Mouse (Mus musculus) ovary, postnatal 14 days (tissue): ENCODE measurements around the gene Dmap1.

Experiments used
- DNase-seq: peaks from one replicate; pipeline ENCODE4 v3.0.0; 2022; ENCODE audit warnings: low spot score

Gene Dmap1

GRCm38 (mm10) chr4:117681931-117682461, at the start of gene Dmap1:
Gene Dmap1, minus strand, starts transcription at chr4:117682273.
- DNase-seq, result peak; percentile 81

GRCm38 (mm10) chr4:117724112-117724511, 42.0 kb upstream of the Dmap1 start, which contains the start of gene Gm12845:
Gene Gm12845, plus strand, starts transcription at chr4:117724412.
- no peak for DNase-seq

- no peak for DNase-seq
Measured at GRCm38 (mm10) chr4:117713303-117714098, 31.4 kb upstream of the Dmap1 start.

- no peak for DNase-seq
Measured at GRCm38 (mm10) chr4:117712314-117712713, 30.2 kb upstream of the Dmap1 start.

GRCm38 (mm10) chr4:117708780-117709550, 26.9 kb upstream of the Dmap1 start:
- DNase-seq, result no peak

GRCm38 (mm10) chr4:117705361-117705760, 23.3 kb upstream of the Dmap1 start:
- peak; percentile 51 for DNase-seq

- DNase-seq, result no peak
Measured at GRCm38 (mm10) chr4:117686354-117686753, 4.3 kb upstream of the Dmap1 start.

- no peak for DNase-seq
Measured at GRCm38 (mm10) chr4:117683048-117683768, 1.1 kb upstream of the Dmap1 start.

GRCm38 (mm10) chr4:117682463-117682862, 390 bp upstream of the Dmap1 start:
- DNase-seq, result no peak

- no peak for DNase-seq
Measured at GRCm38 (mm10) chr4:117680963-117681362, 1.1 kb downstream of the Dmap1 start.

GRCm38 (mm10) chr4:117676903-117677302, 5.2 kb downstream of the Dmap1 start:
- peak; percentile 77 for DNase-seq

- no peak for DNase-seq
Measured at GRCm38 (mm10) chr4:117673901-117674300, 8.2 kb downstream of the Dmap1 start.

GRCm38 (mm10) chr4:117672042-117672441, 10.0 kb downstream of the Dmap1 start:
- DNase-seq, result no peak

GRCm38 (mm10) chr4:117669874-117670273, 12.2 kb downstream of the Dmap1 start:
- DNase-seq, result no peak

GRCm38 (mm10) chr4:117666054-117666453, 16.0 kb downstream of the Dmap1 start:
- no peak for DNase-seq

- DNase-seq, result no peak
Measured at GRCm38 (mm10) chr4:117665531-117665930, 16.5 kb downstream of the Dmap1 start.

GRCm38 (mm10) chr4:117664411-117665137, 17.5 kb downstream of the Dmap1 start:
- DNase-seq, result no peak

GRCm38 (mm10) chr4:117660001-117660400, 22.1 kb downstream of the Dmap1 start:
- no peak for DNase-seq

- peak; percentile 16 for DNase-seq
Measured at GRCm38 (mm10) chr4:117658582-117659444, 23.3 kb downstream of the Dmap1 start.

- DNase-seq, result no peak
Measured at GRCm38 (mm10) chr4:117657646-117658045, 24.4 kb downstream of the Dmap1 start.
